Mouse (Mus musculus): Measurements from ENCODE around the gene Wfdc6b.
A peak's percentile ranks its signal among the peaks of the same experiment; 100 is the strongest.
"Not testable (repeated sequence)": the region's sequence is repeated elsewhere in the genome, so short reads cannot be mapped to it uniquely, and the experiment has no call there.

Wfdc6b gene

DNA sequence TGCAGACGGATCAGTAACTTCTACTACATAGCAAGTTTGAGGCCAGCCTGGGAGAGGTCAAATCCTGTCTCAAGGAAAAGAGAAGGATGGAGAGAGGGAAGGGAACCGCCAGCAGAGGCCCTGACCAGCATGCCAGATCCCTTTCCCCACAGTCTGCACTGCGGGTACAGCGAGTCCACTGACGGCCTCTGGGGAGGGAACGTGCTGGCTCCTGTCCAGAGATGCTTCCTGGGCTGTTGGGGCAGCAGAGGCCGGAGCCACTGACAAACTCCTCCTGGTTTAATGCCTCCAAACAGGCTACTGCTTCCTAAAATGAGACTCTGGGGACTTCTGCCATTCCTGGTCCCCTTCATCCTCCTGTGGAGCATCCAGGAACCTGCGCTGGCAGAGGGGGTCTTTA, at the start of gene Wfdc6b, which contains the start of gene Wfdc8:
Gene Wfdc6b, plus strand, starts transcription at position 52 of the 400 bp plus-strand sequence.
Gene Wfdc8, minus strand, starts transcription at position 156 of the 400 bp plus-strand sequence.
- peak; percentile 81 for DNase-seq

DNA sequence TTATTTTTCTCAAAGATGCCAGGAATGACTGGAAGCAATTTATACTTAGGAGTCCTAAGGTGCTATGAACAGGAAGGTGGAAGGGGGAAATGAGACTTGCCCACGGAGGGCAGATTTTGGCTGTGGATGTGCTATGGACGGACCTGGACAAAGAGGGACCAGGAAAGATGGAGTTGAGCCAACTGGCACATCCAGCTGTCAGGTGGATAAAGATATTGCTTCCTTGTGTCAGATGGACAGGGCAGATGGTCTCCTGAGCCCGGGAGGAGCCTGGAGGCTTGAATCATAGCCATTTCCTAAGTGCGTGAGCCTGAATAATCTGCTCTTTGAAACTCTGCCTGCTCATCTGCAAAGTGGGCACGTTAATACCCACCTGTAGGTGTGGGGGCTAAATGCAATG, 49.0 kb upstream of the Wfdc6b start:
- no peak for DNase-seq

DNA sequence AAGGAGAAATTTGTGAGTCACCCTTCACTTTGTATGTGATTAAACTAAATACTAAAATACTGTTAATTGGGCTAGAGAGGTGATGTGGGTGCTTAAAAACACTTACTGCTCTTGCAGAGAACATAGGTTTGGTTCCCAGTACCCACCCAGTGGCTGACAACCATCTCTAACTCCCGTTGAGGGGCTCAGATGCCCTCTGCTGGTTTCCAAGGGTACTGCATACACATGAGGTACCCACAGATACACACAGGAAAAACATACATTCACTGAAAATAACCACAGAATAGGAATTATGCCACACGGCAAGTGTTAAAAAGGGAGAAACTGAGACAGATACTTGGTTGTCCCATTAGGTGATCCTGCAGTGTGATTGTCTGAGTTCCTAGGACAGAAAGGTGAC, 46.3 kb upstream of the Wfdc6b start:
- no peak for DNase-seq

DNA sequence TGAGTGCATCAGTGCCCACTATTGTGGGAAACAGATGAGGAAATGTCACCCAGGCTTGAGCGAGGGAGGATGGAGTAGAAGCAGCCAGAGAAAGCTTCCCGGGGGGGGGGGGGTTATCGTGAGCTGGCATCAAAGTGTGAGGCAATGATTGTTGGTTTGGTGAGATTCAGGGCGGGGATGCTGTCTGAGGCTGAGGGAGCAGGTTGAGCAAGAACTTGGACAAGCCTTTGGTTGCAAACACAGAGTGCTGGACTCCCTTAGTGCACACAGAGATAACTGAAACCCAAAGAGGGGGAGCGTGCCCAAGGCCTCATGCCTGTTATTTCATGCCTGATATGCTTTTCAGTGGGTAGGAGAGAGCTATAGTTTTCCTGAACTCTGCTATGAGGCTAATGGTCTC, 45.9 kb upstream of the Wfdc6b start:
- DNase-seq, result no peak

DNA sequence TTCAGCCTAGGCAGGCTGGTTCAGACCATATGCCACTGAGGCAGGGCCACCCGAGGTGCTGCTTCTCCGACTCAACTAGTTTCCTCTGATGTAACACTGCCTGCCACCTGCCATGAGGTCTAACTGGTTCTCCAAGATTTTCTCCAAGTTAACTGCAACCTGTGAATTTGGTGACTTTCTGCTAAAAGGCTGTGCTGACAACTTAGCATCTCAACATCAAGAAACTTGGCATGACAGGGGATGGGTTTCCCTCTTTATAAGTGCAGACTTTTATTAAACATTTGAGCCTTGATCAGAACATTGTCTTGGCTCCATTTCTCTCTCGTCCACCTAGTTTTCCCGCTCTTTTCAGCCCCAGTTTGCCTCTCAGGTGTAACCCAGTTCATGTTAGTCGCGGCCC, 40.0 kb upstream of the Wfdc6b start, which contains the start of gene Spint3:
Gene Spint3, minus strand, starts transcription at position 101 of the 400 bp plus-strand sequence.
- not testable (repeated sequence) for DNase-seq

DNA sequence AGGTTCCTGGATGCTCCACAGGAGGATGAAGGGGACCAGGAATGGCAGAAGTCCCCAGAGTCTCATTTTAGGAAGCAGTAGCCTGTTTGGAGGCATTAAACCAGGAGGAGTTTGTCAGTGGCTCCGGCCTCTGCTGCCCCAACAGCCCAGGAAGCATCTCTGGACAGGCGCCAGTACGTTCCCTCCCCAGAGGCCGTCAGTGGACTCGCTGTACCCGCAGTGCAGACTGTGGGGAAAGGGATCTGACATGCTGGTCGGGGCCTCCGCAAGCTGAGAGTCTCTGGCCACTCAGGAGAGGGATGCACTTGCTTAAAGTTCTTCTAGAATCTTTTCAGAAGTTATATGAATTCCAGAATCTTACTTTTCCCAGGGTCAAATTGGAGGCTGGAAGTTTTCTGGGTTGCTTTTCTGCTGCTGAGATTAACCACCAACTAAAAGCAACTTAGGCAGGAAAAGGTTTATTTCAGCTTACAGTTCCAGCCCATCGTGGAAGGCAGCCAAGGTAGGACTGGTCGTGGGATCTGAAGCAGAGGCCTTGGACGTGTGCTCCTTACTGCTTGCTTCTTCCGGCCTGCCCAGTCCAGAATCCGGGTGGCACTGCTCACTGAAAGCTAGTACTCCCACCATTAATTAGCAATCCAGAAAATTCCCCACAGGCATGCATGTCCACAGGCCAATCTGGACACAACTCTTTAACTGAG, 28.1 kb upstream of the Wfdc6b start, which contains the start of gene Wfdc6a:
Gene Wfdc6a, minus strand, starts transcription at position 423 of the 701 bp plus-strand sequence.
- DNase-seq, result peak; percentile 57

DNA sequence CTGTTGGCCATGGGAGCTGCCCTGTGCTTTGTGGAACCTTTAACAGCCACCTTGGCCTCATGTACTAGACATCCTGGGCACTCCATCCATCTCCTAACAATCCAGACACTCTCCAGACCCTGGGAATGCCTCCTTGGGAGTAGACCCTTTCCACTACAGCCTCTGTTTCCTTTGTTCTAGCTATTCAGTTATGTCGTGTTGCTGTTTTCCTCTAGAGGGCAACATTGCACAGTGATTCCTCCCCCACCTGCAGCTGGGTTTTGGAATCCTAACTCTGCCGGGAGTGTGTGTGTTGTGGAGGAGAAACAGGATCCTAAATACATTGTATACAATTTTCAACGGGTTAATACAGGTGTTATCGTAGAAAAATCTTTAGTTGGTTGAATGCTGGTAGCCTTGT, 21.3 kb upstream of the Wfdc6b start:
- DNase-seq, result peak; percentile 57

DNA sequence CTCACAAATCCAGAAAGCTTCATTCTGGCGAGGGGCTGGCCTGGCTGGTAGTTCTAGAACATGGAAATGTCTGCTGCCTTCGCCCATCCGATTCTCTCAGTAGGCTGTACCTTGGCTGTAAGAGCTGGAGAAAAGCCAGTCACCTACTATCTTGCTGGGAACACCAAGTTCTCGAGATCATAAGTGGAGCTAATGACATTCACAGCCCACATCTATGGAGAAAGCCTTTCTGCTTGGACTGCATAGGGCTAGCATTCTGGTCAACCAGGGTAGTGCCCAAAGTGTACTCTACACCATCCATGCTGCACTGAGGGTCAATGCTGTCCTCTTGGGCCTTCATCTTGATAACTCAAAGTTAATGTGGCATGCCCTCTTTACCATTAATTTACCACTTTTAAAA, 19.8 kb upstream of the Wfdc6b start, which contains the start of gene Eppin:
Gene Eppin, minus strand, starts transcription at position 101 of the 400 bp plus-strand sequence.
- no peak for DNase-seq

DNA sequence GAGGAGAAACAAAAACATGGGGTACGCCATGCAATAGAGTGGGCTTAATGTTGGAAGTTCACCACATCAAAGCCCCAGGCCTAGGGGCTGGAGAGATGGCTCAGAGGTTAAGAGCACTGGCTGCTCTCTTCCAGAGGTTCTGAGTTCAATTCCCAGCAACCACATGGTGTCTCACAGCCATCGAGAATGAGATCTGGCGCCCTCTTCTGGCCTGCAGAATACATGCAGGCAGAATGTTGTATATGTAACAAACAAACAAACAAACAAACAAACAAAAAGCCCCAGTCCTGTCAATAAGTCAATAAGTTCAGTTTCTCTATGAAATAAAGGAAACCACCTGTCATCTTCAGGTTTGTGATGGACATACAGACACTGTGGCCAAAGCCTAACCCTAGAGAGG, 13.1 kb upstream of the Wfdc6b start:
- DNase-seq, result no peak

DNA sequence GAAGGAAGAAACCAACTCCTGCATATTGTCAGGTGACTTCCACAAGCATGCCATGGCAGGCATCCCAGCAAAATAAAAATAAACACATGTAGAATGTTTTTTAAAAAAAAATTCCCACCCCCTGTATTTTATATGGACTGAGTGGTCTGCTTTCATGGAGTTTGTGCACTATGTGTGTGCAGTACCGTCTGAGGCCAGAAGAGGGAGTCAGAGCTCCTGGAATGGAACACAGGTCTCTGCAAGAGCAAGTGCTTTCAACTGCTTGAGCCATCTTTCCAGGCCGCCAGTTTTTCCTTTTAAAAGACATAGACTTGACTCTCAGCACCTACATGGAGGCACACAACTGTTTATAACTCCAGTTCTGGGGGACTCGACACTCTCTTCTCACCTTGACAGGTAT, 9.8 kb upstream of the Wfdc6b start:
- DNase-seq, result no peak

DNA sequence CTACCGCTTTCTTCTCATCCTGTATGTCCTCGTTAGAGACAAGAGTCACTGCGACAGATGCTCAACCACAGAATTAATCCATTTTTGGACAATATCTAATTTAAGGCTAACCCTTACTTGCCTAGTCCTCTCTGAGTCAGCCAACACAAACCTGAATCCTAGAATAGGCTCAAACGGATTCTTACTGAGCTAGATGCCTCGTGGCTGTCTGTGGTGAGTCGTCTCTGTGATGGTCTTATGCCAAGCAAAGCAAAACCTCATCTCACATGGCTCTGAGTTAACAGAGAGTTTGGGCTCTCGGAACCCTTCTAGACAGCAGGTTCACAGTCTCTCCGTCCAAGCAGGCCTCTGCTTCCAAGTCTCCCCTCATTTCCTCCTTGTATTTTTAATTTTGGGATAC, 8.9 kb upstream of the Wfdc6b start:
- DNase-seq, result no peak

DNA sequence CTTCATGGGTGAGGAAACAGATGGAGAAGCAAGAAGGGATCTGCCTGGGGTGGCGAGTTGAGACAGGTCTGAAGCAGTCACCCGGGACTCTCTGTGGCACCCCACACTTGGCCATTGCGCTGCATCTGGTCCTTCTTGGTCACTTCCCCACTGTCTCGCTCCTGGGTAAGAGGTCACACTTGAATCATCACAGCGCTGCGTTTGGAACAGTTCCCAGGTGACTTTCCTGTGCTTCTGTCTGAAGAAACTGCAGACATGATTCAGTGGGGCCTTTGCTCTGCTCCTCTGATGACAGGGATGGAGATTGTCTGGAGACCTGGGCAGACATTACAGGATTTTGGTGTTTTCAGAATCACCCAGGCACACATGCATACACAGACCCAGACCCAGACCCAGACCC, 4.5 kb upstream of the Wfdc6b start:
- no peak for DNase-seq

DNA sequence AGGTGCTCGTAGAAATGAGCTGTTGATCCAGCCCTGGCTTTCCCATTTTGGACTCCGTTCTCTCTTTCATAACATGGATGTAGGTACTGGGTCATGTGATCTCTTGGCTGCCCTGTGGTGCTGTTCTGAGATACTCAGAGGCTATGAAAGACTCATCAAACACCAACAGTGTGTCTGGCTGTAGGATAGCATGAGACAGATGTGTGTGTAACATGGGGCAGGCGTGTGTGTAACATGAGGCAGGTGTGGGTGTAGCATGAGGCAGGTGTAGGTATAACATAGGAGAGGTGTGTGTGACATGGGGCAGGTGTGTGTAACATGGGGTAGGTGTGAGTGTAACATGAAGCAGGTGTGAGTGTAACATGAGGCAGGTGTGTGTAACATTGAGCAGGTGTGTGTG, 2.1 kb downstream of the Wfdc6b start:
- DNase-seq, result no peak

DNA sequence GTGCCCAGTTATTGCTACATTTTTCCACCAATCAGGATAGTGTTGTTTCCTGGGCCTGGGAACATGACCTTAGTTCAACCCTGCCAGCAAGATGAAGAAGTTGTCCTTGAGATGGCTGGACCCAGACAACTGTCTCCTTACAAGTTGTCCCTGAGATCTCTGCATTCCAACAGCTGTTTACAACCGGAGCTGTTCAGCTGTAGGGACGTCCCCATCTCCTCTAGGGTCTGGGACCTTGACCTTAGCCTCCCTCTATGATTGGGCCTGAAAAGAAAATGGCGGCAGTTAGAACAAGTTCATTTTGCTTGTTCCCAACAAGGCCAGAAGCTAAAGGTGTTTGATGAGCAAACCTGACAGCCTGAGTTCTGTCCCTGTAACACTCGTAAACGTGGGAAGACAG, 5.7 kb downstream of the Wfdc6b start:
- DNase-seq, result peak; percentile 25

DNA sequence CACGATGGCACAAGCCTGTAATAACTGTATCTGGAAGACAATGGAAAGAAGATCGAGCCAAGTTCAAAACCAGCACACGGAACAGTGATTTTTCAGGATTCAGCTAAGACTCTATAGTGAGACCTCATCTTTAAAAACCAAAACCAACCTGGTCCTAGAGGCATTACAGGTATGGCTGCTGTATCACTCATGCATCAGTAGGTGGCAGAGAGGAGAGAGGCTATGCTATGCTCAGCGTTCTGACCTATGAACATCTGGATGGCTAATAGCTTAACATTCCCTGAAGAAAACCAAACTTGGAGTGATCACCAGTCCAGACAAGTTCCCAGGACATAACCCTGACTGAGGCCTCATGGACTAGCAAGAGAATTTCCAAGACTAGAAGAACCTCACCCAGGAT, 8.5 kb downstream of the Wfdc6b start:
- no peak for DNase-seq

DNA sequence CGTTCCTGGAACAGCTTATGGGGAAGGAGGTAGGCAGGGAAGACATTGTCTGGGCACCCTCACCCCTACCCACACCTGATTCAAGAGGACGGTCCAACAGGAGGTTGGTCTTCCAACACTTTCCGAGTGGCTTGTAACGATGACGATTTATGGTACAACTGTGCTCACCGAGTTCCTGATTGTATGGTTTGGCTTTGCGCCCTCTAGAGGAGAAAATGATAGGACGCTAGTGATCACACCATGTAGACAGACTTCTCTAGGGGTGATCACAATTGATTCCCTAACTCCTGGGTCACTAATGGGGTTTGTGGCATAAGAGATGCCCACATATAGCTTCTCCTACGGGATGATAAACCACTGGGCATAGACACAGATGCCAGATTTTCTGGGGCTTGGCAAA, 21.9 kb downstream of the Wfdc6b start:
- DNase-seq, result no peak

DNA sequence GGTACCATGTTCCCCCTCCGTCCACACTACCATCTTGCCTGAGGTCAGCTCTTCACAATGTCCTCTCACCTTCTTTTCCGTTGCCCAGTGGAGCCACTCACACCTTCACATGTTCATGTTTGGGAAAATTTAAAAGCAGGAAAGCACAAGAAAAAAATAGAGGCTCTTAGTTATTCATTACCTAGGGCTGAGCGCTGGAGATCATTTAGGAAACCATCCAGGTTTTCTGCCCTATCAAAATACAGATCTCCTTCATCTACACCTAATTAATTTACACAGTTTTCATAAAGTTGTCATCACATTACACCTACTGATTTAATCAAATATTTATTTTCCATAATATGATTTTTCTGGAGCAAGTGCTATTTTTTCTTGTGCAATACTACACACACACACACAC, 25.4 kb downstream of the Wfdc6b start, which contains the start of gene Wfdc16:
Gene Wfdc16, minus strand, starts transcription at position 101 of the 400 bp plus-strand sequence.
- DNase-seq, result no peak

DNA sequence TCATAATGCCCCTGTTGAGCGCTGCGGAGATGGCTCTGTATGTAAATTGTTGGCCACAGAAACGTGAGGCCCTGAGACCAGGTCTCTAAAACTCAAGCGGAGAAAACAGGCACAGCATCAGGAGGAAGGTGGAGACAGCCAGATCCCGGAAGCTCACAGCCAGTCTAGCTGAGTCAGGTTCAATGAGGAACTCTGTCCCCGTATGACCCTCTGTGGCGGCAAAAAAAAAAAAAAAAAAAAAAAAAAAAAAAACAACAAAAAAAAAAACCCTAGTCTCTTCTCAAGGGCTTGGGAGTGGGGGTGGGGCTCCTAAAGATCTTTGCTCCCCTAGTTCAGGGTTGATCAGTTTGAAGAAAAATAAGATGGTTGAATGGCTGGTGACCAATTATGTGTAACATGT, 27.8 kb downstream of the Wfdc6b start:
- no peak for DNase-seq

DNA sequence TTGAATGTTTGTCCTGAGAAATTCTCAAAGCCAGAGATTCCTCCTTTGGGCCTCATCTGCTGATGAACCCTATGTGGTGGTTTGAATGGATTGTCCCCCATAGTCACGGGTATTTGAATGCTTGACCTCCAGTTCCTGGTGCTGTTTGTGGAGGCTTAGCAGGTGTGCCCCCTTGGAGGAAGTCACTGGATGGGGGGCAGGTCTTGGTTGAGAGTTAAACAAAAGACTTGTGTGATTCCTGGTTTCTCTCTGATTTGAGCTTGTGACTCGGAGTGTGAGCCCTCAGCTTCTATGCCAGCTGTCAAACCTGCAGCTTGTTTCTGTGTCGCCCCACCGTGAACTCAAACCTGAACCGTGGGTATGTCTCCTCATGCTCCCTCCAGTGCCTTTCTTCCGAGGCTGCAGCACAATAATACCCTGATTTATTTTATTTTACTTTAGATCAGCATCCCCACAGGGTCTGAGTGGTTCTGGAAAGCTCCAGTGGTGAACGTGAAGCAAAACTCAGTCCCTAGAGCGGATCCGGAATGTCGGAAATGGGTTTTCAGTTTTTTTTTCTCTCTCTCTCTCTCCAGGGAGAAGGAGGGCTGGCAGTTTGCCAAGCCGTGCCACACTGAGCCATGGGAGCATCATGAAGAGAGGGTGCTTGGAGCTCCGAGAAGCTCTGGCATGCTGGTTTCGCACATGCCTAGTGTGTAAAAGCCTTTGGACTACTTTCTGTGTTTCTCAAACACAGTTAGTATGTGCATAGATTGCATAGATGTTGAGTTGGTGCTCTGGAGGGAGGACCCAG, 28.8 kb downstream of the Wfdc6b start:
- peak; percentile 24 for DNase-seq

DNA sequence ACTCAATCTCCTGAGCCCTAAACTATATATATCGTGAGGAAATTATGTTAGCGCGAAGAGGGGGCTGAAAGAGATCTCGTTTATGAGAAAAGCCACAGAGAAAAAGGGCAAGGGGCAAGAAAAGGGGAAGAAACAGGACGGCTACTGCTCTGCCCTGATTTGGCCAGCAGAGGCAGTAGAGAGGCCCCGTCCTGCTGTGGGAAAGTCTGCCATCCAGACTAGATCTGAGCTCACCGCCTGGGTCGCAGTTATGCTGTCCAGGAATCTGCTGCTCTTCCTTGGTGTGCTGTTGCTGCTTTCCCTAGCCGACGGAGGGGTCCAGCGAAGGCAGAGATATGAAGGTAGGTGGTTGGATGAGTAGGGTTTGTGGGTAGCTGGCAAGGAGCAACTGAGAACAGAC, 42.5 kb downstream of the Wfdc6b start, which contains the start of gene Wfdc10:
Gene Wfdc10, plus strand, starts transcription at position 189 of the 400 bp plus-strand sequence.
- DNase-seq, result peak; percentile 72

DNA sequence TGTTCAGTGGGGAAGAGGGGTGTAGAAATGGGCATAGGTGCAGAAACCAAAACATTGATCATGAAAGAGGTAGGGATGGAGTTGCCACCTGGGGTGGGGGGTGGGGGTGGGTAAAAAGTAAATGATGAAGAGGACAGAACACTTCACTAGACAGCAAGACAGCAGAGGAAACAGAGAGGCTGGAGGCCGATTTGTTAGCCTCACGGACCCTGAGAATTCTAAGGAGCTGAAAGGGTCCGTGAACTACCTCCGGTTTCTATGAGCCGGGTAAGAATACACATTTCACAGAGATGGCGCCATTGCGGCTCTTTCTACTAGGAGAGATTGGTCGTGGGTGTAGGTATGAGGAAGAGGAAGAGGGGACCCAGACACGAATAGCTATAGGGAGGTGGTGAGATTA, 43.2 kb downstream of the Wfdc6b start, which contains the start of gene Wfdc9:
Gene Wfdc9, minus strand, starts transcription at position 101 of the 400 bp plus-strand sequence.
- DNase-seq, result no peak

DNA sequence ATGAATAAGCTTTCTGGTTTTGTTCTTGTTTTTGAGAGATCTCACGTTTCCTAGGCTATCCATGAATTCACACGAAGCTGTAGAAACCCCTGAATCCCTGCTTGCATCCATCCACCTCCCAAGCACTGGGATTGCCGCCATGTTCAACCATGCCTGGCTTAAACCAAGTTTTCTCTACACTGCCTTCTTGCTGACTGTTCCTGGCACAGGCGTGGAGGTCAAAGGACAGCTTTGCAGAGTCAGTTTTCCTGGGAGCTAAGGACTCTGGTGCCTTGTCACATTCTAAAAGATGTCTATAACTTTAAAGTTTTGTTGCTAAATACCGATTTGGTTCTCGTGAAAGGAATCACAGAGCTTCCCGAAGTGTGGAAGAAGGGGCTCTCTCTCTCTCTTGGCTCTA, 51.5 kb downstream of the Wfdc6b start:
- DNase-seq, result no peak

All from lung, postnatal 10 days (tissue).